Mouse (Mus musculus) cerebellum, adult (tissue): ENCODE results near the gene Grm1.

Experiments used
- ATAC-seq: cut with Nextera tagmentation; 2 replicates; pipeline ENCODE4 v1.9.2; 2017; ENCODE audit warnings: mild to moderate bottlenecking, moderate library complexity, mixed read lengths; ENCODE audit not compliant: insufficient number of reproducible peaks, low FRiP score, low TSS enrichment

Grm1 gene

DNA sequence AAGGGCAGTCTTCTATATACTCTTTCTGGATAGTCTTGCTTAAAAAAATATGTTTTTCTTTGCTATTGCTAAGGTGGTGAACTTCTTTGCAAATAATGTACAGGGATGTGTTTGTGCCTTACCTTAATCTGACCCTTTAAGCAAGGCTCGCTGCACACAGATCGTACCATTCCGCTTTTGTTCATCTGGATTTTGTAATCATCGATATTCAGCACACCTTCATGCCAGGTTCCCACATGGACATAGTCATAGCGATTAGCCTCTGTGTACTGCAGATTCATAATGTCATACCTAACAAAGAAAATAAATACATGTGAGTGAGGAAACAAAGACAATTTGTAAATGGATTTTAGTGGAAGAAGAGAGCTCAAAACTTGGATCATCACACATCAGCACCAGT lies 340.8 kb downstream of the Grm1 start:
- ATAC-seq = no peak

DNA sequence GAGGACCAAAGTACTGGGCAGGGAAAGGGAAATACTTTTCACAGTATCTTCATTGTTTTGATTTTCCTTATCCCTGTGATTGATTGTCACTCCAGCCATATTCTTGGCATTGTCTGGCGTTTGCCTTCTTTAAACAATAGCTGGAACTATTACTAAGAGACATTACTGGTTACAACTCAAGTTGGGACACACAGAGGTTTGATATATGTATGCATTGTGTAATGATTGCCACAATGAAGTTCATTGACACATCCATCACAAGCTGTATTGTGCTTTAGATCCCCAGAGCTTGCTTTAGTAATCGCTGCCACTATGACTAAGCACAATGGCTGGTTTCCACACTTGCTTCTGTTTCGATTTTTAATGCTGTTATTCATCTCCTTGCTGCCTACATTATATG lies 341.4 kb downstream of the Grm1 start:
- ATAC-seq = no peak

DNA sequence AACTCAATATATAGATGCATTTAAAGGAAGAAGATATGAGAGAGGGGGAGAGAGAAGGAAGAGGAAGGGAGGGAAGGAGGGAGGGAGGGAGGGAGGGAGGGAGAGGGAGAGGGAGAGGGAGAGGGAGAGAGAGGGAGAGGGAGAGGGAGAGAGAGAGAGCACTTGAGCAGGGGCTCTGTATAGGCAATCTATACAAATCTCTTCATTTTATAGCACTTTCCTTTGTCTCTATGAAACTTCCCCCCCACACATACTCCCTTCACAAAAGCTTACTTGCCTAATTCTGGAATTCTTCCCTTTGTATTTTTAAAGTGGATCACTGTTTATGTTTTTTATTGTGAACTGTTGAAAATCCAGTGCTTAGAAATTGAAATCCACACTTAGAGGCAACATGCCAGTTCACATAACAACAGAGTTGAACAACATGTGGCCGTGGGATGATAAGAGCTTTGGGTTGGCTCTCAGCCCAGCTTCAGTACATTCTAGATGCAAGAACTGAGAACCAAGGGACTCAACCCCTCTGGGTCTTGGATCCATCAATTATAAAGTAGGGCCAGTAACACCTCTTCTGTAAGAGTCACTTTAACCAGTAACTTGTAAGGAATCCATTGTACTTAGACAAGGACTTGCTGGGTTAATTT lies 345.0 kb downstream of the Grm1 start:
- no peak for ATAC-seq

DNA sequence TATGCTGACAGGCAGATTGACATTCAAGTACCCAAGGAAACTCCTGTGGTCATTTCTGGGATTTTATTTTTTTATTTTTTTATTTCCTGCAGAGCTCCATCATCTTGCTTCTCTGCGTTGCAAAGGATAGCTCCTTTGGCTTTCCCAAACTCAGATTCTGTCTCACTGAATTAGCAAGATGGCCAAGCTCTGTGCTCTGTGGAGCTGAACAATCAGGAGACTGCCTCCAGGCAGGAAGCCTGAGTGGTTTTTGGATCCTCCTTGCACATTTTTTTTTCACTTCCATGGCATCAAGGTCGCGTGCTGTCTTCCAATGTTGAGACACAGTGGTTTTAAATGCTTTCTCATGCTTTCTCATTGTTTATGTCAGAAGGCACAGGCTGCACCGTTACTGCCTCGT lies 347.6 kb downstream of the Grm1 start:
- ATAC-seq = peak; percentile 76

DNA sequence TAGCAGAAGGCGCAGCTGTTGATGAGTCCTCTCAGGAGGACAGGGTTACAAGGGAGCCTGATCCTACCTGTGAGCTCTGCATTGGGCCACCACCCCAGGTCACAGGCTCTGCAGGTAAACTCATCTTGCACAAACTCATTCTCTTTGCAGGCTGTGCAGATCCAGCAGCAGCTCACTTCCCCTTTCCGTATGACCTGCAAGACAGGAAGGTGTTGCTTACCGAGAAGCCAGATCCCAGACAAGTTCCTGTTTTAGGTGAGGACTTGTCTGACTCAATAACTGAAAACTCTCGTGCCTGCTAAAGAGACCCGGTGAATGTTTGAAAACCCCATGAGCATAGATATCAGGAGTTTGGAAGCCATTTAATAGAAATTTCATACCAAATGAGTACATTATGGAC lies 349.1 kb downstream of the Grm1 start:
- ATAC-seq = no peak

DNA sequence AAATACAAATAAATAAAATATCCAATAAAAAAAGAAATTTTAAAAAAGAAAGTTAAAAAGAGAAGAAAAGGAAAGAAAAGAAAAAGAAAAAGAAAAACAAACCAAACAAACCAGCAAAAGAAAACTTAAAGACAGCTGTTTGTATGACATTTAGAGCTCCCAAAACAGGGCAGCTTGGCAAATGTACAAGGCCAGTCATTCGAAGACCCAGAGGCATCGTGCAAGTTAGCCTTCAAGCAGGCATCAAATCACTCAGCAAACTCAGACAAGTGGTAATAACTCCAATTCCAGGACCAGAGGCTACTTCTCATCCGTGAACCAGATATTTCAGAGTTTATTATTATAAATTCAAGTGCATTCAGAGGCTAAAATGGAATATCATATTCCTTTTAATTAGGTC lies 355.7 kb downstream of the Grm1 start:
- no peak for ATAC-seq

DNA sequence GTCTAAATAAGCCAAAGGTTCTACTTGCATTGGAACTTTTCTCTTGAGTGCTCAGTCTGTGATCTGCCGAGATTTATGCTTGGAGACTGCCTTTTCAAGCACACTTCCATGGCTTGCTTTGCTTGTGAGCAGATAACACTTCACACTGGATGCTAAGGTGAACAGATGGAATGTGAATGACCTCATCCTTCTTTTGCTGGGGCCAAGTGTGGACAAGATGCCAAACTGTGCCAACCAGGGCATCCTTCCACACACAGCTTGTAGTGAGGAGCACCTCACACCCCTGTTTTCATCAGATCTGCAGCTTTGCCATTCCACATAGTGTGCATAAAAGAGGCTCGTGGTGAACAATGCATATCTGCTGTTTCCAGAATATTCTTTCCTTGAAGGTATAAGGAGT lies 371.3 kb downstream of the Grm1 start:
- ATAC-seq = peak; percentile 97

DNA sequence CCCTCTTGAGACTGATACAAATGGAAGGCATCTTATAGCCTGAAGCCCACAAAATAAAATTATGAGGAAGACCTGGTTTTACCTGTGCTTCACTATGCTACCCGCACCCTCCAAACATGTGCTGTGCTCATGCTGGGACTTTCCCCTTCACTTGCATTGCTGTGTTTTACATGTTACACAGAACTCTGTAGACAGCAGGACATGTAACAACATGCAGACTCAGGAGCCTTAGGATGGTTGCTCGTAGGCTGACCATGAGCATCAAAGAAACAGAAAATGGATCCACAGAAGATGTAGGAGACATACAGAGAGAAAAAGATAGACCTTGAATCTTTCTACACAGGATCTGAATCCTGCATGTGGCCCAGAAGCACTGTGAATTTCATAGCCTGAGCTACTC lies 371.8 kb downstream of the Grm1 start:
- ATAC-seq = 0 out of 2 replicates have a peak, but pooled peaks have one; percentile 10

DNA sequence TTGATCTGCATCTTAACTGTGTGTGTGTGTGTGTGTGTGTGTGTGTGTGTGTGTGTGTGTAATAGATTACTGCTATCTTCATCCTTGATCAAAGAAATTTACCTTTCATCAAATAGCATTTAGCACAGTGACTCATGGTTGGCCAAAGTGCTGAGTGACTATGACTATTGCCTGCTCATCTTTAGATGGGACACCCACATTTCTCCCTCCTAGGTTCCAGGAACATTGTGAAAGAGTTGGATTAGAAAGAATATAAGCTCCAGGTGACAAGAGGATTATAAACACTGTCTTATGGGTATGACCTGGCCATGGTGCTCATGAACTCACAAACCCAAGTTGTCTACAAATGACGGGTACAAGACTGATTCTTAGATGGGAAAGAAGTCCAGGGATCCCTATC lies 374.1 kb downstream of the Grm1 start:
- ATAC-seq = no peak

DNA sequence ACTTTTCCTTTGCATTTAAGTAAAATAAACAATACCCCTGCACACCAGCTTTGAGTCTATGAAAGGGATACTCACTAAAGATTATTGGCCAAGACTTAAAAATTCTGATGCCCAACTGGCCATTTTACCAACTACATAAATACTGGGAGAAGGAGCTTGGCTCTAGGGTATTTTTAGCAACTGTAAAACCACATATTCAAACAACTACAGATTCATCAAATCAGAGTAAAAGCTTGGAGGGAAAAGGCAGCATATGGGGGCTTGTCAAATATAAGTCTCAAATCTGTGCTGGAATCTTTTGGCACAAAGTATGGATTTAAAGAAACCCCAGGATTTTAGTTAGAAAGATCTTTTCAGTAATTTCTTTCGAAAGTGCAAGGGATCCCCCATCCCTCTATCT lies 380.8 kb downstream of the Grm1 start:
- no peak for ATAC-seq

DNA sequence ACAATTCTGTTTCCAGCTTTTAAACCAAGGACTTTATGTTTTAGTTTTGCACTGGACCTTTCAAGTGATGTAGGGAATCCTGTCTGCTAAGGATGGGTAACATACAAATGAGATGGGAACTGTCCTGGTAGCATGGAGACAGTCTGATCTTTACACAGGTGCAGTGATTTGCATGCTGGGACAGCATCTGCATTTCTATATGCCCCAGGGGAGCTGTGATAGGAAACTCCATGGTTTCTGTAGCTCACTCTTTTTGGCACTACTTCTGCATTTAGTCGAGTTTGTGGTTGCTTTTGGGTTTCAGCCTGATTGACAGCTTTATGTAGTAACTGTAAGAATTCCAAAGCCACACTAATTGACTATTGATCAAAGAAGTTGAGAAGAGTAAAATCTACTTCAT lies 381.3 kb downstream of the Grm1 start:
- no peak for ATAC-seq

DNA sequence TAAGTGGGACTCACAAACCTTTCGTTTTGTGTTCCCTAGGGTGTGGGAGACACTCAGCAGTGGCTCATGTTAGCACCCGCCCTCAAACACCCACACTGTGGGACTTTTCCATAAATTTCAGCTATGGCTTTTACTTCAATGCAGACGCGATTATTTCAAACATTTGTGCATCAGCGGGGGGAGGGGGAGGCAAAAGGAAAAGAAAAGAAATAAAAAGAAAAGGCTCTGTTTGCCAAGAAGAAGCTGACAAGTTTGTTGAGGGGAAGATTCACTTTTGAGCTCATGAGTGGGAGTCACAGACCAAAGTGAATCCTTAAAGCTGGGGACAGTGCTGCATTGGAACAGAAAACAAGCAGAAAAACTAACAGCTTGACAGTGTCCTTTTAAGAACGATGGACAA lies 384.7 kb downstream of the Grm1 start:
- ATAC-seq = no peak

DNA sequence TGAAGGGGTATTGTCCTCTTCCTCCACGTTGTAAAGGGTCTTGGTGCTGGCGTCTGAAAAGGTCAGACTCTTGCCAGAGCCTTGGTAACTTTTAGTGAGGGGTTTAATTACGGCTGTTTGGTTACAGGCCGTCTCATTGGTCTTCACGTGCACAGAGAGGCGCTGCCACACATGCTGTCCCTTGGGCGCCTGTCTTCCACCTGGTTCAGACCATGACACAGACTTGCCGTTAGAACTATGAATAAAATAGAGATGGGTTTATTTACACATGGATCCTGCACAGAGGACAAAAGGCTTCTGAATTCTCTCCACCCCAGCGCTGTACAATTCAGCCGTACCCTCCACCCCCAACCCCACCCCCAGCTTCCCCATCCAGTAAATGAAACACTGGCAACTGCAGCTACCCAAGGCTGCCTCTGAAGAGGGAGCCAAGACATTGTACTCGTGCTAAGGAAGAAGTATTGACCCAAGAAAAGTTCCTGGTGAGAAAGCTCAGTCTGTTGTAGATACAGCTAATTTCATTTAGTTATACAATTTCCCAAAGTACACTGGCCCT lies 392.4 kb downstream of the Grm1 start:
- no peak for ATAC-seq

DNA sequence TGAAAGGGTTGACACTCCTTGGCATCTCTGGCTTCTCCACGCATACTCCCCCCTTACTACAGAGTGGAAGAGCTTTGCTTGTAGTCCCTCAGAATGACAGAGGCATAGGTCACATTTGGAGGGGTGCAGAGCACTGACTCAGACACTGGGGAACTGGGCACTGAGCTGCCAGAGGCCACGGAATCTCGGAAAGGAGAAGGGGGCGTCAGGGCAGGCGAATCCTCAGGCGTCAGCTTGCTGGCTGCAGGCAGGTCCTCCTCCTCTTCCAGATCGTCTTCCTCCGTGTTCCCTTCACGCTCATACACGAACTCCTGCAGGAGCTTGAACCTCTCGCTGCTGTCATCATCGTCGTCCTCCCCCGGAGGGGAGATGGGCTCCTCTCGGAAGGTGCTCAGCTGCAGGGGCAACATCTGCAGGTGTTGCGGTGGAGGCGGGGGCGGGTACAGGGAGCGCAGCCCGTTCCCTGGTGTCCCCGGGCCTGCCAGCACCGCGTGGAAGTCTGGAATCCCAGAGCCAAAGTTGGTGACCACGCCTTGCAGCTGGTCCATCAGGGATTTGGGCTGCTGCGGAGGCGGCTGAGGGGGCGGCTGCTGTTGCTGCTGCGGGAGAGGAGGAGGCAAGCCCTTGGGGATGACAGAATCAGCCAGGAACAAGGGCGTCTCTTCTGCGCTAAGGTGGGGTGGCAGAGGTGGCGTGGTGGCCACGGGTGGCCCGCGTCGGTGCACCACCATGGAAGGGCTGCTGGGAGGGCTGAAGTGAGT lies 393.1 kb downstream of the Grm1 start:
- ATAC-seq = no peak

DNA sequence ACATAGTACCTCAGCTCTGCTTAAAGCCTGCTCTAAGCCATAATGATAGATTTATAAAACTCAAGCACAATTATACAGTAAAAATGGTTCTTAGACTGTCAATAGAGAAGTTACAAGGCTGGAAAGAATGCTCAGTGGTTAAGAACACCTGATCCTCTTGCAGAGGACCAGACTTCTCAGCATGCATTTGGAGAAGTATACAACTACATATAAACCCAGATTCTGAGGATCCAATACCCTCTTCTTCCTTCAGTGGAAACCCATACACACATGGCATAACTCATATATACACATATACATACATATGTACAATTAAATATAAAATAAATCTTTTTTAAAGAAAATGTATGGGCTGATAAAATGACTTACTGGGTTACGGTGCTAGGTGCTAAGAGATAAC lies 401.1 kb downstream of the Grm1 start, which contains the start of gene Gm10944:
Gene Gm10944 (plus strand): TSS at position 301 of the 400 bp plus-strand sequence.
- ATAC-seq = no peak

DNA sequence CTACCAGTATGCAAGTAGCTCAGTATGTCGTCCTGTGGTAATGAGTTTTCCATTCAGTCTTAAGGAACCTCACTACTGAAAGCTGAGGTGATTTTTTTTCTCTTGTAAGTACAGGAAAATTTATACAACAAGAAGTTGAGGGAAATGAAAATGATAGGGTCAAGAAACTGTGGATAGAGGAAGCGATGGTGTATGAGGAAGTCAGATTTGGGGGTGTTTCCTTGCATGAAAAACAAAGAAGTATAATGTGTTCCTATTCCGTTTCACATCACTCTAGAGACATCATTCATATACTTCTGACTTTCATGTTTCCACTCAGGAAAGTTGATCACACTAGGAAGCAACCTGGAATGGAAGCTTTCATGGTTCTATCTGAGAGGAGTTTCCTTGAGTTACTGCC lies 422.2 kb downstream of the Grm1 start:
- no peak for ATAC-seq

DNA sequence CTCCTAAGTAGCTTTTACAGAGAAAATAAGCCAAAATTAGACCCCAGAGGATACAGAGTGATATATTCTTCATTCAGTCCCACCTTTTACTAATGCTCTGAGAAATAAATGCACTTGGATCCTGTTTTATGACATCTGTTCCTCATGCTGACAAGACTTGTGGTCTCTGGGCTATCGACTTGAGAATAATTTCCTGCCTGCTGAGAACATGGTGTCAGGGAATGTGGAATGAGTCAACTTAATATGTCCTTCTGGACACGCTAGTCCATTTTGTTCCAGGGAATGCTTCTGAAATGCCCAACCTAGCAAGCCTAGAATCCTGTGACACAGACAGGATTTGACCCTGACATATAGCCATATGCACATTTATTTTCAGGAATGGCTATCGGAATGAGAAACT lies 423.0 kb downstream of the Grm1 start:
- ATAC-seq = peak; percentile 82

DNA sequence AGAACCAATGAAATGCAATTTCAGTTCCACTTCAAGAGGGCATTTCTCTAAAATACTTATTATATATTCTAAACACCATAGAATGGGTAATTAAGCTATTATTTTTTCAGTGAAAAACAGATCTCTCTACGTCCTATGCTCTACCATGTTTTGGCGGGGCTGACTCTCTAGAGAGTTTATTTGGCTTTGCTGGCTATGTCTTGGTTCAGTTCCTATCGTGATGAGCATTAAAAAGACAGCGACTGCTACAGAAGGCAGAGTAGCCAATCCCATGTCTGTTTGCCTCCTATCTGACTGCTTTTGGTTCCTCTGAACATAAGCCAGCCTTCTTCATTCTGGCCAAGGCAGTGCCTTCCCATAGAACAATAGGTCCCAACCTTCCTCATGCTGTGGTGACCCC lies 425.5 kb downstream of the Grm1 start:
- ATAC-seq = no peak

DNA sequence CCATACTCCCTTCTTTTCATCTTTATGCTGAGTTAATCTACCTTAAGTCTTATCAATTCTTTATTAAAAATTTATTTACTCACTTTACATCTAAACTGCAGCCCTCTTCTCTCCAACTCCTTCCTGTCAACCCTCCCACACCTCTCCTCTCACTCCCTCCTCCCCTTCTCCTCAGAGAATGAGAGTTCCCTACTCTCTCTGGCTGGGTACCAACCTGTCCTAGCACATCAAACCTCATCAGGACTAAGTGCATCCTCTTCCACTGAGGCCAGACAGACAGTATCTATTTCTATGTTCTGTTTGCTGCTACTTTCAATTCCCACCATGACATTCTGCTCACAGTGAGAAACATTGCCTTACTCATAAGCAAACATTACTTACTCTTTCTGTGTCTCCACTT lies 426.2 kb downstream of the Grm1 start:
- ATAC-seq = no peak
